Mouse (Mus musculus) liver, adult 2 months (tissue): Measurements from ENCODE around the gene Nupr1l. TPM values are rescaled to one million over a fixed set of nuclear protein-coding genes. Genes with fewer than 3 reads are reported as not detected.
A peak's percentile ranks its signal among the peaks of the same experiment; 100 is the strongest.

Source experiments
- DNase-seq: peaks from one replicate; pipeline ENCODE4 v3.0.0-alpha.2; 2011; ENCODE audit warnings: low read depth, low spot score; ENCODE audit errors: extremely low read depth
- H3K27ac ChIP-seq: fragments of 200-500 bp; replicated peaks from 2 replicates; pipeline ENCODE4 v1.5.1; 2012; ENCODE audit warnings: low read depth, mild to moderate bottlenecking, control low read depth, inconsistent platforms, low read length; ENCODE audit not compliant: insufficient read depth
- H3K27me3 ChIP-seq: fragments of 200-500 bp; 2 replicates; pipeline ENCODE4 v1.6.1; 2012; ENCODE audit warnings: mild to moderate bottlenecking, moderate library complexity, low read length, inconsistent platforms; ENCODE audit not compliant: control insufficient read depth, insufficient read depth
- H3K36me3 ChIP-seq: fragments of 200-500 bp; 2 replicates; pipeline ENCODE4 v1.6.1; 2012; ENCODE audit warnings: low read length, inconsistent platforms; ENCODE audit not compliant: control insufficient read depth, insufficient read depth
- H3K4me1 ChIP-seq: fragments of 200-500 bp; 2 replicates; pipeline ENCODE4 v1.6.1; 2011; ENCODE audit warnings: low read length; ENCODE audit not compliant: control insufficient read depth, insufficient read depth
- H3K4me3 ChIP-seq: fragments of 200-500 bp; 2 replicates; pipeline ENCODE4 v1.5.1; 2011; ENCODE audit warnings: low read depth, mild to moderate bottlenecking, control low read depth, low read length, moderate library complexity; ENCODE audit not compliant: insufficient read depth
- H3K79me2 ChIP-seq: fragments of 200-500 bp; 2 replicates; pipeline ENCODE4 v1.6.1; 2012; ENCODE audit warnings: inconsistent platforms, mild to moderate bottlenecking, low read length, moderate library complexity; ENCODE audit not compliant: control insufficient read depth, insufficient read depth
- H3K9ac ChIP-seq: fragments of 200-500 bp; 2 replicates; pipeline ENCODE4 v1.6.1; 2012; ENCODE audit warnings: low read depth, mild to moderate bottlenecking, control low read depth, inconsistent platforms, low read length
- CTCF ChIP-seq: fragments of 200-500 bp; IDR thresholded peaks from 2 replicates; pipeline ENCODE4 v1.5.1; 2011; ENCODE audit warnings: low read depth, low read length, control low read depth
- POLR2A ChIP-seq: fragments of 200-500 bp; IDR thresholded peaks from 2 replicates; pipeline ENCODE4 v1.6.1; 2011; ENCODE audit warnings: low read length, control low read depth; ENCODE audit not compliant: insufficient read depth; ENCODE audit errors: extremely low read depth
- WGBS: fragments of 180-500 bp; shearing (Covaris S2); methylation state at CpG from one replicate; pipeline ENCODE4 v1.1.7; 2018; 5-methylcytosine and 5-hydroxymethylcytosine counted together
- polyA plus RNA-seq: library from polyadenylated mRNA; depleted of rRNA; stranded (reverse); fragments of >200 nt; gene quantifications from 2 replicates; pipeline ENCODE4 v1.2.3, GENCODE M21; 2012
- total RNA-seq: library from RNA; depleted of rRNA; stranded (reverse); fragments of >200 nt; gene quantifications from 2 replicates; pipeline ENCODE4 v1.2.3, GENCODE M21; 2014

Gene Nupr1l
- total and polyA plus RNA-seq, 2 experiments = 2.2 TPM

DNA sequence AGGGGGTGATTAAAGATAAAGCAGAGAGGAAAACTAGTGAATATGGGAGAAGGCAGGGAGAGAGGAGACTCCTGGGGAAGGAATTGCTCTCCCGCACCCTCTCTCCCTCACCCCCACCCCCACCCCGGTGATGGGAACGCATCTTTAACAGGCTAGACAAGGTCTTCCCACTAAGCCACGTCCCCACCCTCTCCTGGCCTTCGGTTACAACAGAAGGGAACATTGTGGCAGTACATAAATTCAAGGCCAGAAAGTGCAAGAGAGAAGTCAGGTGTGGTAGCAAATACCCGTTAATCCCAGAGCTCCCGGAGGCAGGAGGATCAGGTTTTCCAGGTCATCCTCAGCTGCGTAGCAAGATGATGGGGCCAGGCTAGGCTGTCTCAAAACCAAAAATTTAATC is 11.0 kb downstream of the Nupr1l start:
- Histone ChIP-seq H3K4me1 (no peaks in the 10 kb centered on the region), H3K4me3 (no peak overlapping the region), H3K36me3 (no peaks in the 10 kb centered on the region), H3K27ac (no peak overlapping the region), H3K79me2 (no peaks in the 10 kb centered on the region), H3K27me3 (no peaks in the 10 kb centered on the region), H3K9ac (no peak overlapping the region)
- no peak for DNase-seq
- 77% methylated on average over 8 of the region's 8 CpGs for WGBS
- no peak for TF ChIP-seq POLR2A
- TF ChIP-seq CTCF = no peak

GRCm38 (mm10) chr5:129921972-129922371 is 13.6 kb downstream of the Nupr1l start:
- no peaks in the 10 kb centered on the region for H3K27me3 ChIP-seq
- no peak overlapping the region for H3K27ac ChIP-seq
- WGBS = 93% methylated on average over 4 of the region's 4 CpGs
- H3K9ac ChIP-seq = no peak overlapping the region
- no peaks in the 10 kb centered on the region for H3K36me3 ChIP-seq
- DNase-seq = no peak
- H3K4me3 ChIP-seq = no peak overlapping the region
- H3K4me1 ChIP-seq = no peaks in the 10 kb centered on the region
- TF ChIP-seq CTCF (no peak), POLR2A (no peak)
- H3K79me2 ChIP-seq = no peaks in the 10 kb centered on the region

GRCm38 (mm10) chr5:129924820-129925452 is 16.6 kb downstream of the Nupr1l start:
- H3K27ac ChIP-seq = no peak overlapping the region
- no peak for DNase-seq

GRCm38 (mm10) chr5:129925933-129926332 is 17.6 kb downstream of the Nupr1l start:
- H3K9ac ChIP-seq = no peak overlapping the region
- H3K36me3 ChIP-seq = no peaks in the 10 kb centered on the region
- WGBS = 54% methylated on average over 5 of the region's 5 CpGs
- no peak overlapping the region for H3K27ac ChIP-seq
- TF ChIP-seq POLR2A = no peak
- H3K4me3 ChIP-seq = no peak overlapping the region
- no peak for DNase-seq
- H3K79me2 ChIP-seq = no peaks in the 10 kb centered on the region
- H3K27me3 ChIP-seq = no peaks in the 10 kb centered on the region
- peaks cover 6% of the 10 kb centered on the region; the same call in 1 of the 2 replicates for H3K4me1 ChIP-seq

More at GRCm38 (mm10) chr5:129924820-129925452, 16.6 kb downstream of the Nupr1l start:
- Histone ChIP-seq H3K79me2 (no peaks in the 10 kb centered on the region), H3K4me1 (no peaks in the 10 kb centered on the region), H3K27me3 (no peaks in the 10 kb centered on the region), H3K9ac (no peak overlapping the region), H3K4me3 (no peak overlapping the region), H3K36me3 (no peaks in the 10 kb centered on the region)
- WGBS = 69% methylated on average over 8 of the region's 8 CpGs
- TF ChIP-seq POLR2A (no peak), CTCF (no peak)

DNA sequence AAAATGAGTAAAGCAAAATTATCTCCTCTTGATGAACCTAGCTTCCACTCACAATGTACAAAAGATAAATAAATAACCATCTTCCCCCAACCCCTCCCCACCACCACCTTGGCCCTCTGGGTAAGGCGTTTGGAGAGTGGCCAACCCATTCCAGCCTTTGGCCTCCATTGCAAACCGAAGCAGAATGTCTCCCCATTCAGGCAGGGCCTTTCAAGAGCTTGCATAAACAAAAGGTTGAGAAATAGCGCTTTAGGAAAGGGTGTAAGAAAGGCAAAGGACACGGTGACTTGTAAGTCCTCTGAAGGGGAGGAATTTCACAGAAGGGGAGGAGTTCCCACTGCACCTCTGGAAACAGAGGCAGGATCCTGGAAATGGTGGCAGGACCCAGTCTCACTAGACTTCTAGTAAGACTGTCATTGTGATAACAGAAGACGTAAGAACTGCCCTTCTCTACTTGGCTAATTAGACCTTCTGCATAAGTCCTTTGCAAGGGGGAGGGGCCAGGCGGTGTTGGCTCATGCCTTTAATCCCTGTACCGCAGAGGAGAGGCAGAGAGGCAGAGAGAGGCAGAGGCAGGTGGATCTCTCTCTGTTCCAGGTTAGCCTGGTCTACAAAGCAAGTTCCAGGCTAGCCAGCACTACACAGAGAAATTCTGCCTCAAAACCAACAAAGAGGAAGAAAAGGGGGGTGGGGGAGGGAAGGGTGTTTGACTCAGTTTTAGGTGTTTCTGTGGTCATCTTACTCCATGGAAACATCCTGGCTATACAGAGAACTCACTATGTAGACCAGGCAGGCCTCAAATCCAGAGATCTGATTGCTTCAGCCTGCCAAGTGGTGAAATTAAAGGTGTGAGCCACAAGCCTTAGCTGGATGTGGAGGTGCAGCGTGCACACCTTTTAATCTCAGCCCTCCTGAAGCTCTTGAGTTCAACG is 21.9 kb downstream of the Nupr1l start:
- TF ChIP-seq CTCF = no peak
- TF ChIP-seq POLR2A = no peak
- Histone ChIP-seq H3K4me1 (peaks cover 6% of the 10 kb centered on the region; the same call in 1 of the 2 replicates), H3K27me3 (no peaks in the 10 kb centered on the region), H3K27ac (no peak overlapping the region; the same call in 1 of the 2 replicates), H3K9ac (0 out of 2 replicates have a peak overlapping the region, but pooled peaks have one; percentile 4), H3K4me3 (no peak overlapping the region), H3K79me2 (no peaks in the 10 kb centered on the region), H3K36me3 (no peaks in the 10 kb centered on the region)
- DNase-seq = peak; percentile 82
- WGBS = 42% methylated on average over 9 of the region's 9 CpGs
